Mouse (Mus musculus) intestine, postnatal 0 days (tissue): ENCODE measurements around the gene Acbd6. TPM values are rescaled to one million over a fixed set of nuclear protein-coding genes. Genes with fewer than 3 reads are reported as not detected.

Experiments used
- ATAC-seq: fragments of 200-750 bp; cut with Nextera tagmentation; 2 replicates; pipeline ENCODE4 v1.8.0; 2017; ENCODE audit warnings: mild to moderate bottlenecking, moderate TSS enrichment, moderate library complexity
- H3K27ac ChIP-seq: fragments of 300-500 bp; sonication (generic); 2 replicates; pipeline ENCODE4 v1.5.1; 2014; ENCODE audit warnings: mild to moderate bottlenecking, low read depth, low read length, moderate library complexity
- H3K27me3 ChIP-seq: fragments of 300-500 bp; sonication (generic); replicated peaks from 2 replicates; pipeline ENCODE4 v1.6.1; 2014; ENCODE audit warnings: low read length, mixed read lengths; ENCODE audit not compliant: control insufficient read depth, insufficient read depth
- H3K36me3 ChIP-seq: fragments of 300-500 bp; sonication (generic); 2 replicates; pipeline ENCODE4 v1.6.1; 2014; ENCODE audit warnings: mild to moderate bottlenecking, moderate library complexity; ENCODE audit not compliant: control insufficient read depth, insufficient read depth
- H3K4me1 ChIP-seq: fragments of 300-500 bp; sonication (generic); replicated peaks from 2 replicates; pipeline ENCODE4 v1.6.1; 2014; ENCODE audit warnings: antibody characterized with exemption, low read length, mixed read lengths; ENCODE audit not compliant: control insufficient read depth, insufficient read depth
- H3K4me2 ChIP-seq: fragments of 300-500 bp; sonication (generic); replicated peaks from 2 replicates; pipeline ENCODE4 v1.6.1; 2014; ENCODE audit warnings: low read depth, mild to moderate bottlenecking, moderate library complexity
- H3K4me3 ChIP-seq: fragments of 300-500 bp; sonication (generic); 2 replicates; pipeline ENCODE4 v1.5.1; 2014; ENCODE audit warnings: low read depth, low read length
- H3K9ac ChIP-seq: fragments of 300-500 bp; sonication (generic); 2 replicates; pipeline ENCODE4 v1.6.1; 2014; ENCODE audit warnings: mild to moderate bottlenecking, low read depth, low read length
- H3K9me3 ChIP-seq: fragments of 300-500 bp; sonication (generic); 2 replicates; pipeline ENCODE4 v1.6.1; 2016; ENCODE audit warnings: mixed run types; ENCODE audit not compliant: control insufficient read depth
- CTCF ChIP-seq: sonication (generic); IDR thresholded peaks from 2 replicates; pipeline ENCODE4 v1.5.1; 2016; ENCODE audit warnings: low read depth, mild to moderate bottlenecking, control low read depth, antibody characterized with exemption, moderate library complexity
- WGBS: fragments of 180-500 bp; shearing (Covaris S2); extraction: QIAGEN DNeasy Blood & Tissue Kit; methylation state at CpG from one replicate; pipeline ENCODE4 v1.1.7; 2014; 5-methylcytosine and 5-hydroxymethylcytosine counted together
- polyA plus RNA-seq: library from polyadenylated mRNA; unstranded; fragments of >200 nt; fragmentation: Nextera tagmentation; extraction: Ambion mirVana; gene quantifications from 2 replicates; pipeline ENCODE4 v1.2.1, GENCODE M21; 2015

Gene Acbd6
- polyA plus RNA-seq = 49.4 and 49.7 TPM in 2 replicates

DNA sequence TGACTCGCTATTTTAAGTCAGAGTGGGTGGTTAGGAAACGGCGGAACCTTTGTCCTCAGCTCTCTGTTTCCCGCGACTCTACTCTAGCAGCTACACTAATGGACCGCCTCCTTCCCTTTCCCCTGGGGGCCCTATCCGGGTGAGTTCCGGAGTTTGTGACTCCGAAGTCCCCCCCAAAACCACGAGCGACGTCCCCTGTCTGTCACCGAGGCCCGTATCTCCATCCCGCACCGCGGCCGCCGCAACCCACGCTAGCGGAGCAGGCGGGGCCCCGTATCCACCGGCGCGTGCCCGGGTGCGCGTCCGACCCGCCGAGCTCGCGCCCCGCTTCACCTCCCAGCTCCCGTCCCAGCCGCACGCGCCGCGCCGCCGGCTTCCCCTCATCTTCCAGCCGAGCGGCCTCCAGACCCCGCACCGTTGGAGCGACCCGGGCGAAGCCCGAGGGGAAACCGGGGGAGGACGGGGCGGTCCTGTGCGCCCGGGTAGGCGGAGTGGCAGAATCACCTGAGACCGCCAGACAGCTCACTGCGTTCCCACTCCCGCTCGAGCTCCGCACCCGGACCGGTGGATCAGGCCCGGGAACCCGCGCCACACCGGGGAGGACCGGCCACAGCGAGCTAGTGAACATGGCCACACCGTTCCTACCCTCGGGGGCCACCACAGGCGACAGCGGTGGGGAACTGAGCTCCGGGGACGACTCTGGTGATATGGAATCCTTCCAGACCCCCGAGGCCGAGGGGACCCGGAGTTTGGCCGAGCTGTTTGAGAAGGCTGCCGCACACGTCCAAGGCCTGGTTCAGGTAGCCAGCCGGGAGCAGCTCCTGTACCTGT is at the start of gene Acbd6:
Acbd6 (plus strand) TSS at position 109 of the 831 bp plus-strand sequence.
- Histone ChIP-seq H3K27me3 (no peaks in the 10 kb centered on the region), H3K27ac (peak within 1 kb of the TSS; percentile 74), H3K4me1 (no peaks in the 10 kb centered on the region; the same call in 1 of the 2 replicates), H3K4me2 (peak within 1 kb of the TSS; percentile 82), H3K9ac (peak within 1 kb of the TSS; percentile 96), H3K4me3 (peak within 1 kb of the TSS; percentile 94), H3K36me3 (no peaks in the 10 kb centered on the region), H3K9me3 (no peaks in the 10 kb centered on the region)
- no peak; the same call in 1 of the 2 replicates for TF ChIP-seq CTCF
- peak; percentile 84 for ATAC-seq
- WGBS = under 1% methylated on average over 83 of the region's 83 CpGs

DNA sequence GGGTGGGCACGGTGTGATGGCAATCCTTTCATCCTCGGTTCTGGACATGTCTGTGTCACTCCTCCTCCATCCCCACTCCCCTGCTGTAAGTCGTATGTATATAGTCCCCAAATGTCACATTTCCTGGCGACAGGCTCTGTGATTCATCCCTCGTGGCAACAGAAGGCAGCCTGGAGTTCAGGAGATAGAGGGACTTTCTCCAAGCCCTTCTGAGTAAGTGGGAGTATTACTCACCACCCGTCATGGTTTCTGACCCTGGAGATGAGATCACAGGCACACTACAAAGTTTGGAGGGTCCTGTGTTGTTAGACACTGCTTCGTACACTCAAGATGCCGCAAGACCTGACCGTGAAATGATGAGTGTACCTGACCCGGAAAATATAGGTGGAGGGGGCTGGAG is 47.7 kb upstream of the Acbd6 start:
- Histone ChIP-seq H3K4me3 (no peak overlapping the region), H3K4me1 (no peaks in the 10 kb centered on the region), H3K36me3 (no peaks in the 10 kb centered on the region), H3K9ac (no peak overlapping the region), H3K27me3 (no peaks in the 10 kb centered on the region), H3K9me3 (no peaks in the 10 kb centered on the region), H3K27ac (no peak overlapping the region), H3K4me2 (no peak overlapping the region)
- 68% methylated on average over 10 of the region's 10 CpGs for WGBS
- no peak for TF ChIP-seq CTCF
- no peak for ATAC-seq

DNA sequence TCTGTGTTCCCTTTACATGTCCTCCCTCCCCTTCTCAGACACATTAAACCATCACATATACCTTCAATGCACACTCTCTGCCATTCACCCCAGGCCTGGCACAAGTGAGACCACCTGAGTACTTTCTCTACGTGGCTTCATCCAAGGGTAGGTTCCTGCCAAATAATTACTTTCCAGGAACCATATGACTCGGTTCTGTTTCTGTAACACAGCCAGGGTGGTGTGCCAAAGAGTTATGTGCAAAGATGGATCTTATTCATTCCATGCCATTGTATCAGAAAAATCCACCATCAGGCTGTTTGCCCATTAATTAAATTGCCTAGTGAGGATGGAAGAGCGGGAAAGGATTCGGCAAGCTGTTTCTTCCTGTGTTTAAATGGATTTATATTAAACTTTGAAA is 42.1 kb upstream of the Acbd6 start:
- no peaks in the 10 kb centered on the region for H3K27me3 ChIP-seq
- no peak overlapping the region for H3K4me3 ChIP-seq
- no peaks in the 10 kb centered on the region for H3K9me3 ChIP-seq
- TF ChIP-seq CTCF = no peak
- H3K4me2 ChIP-seq = no peak overlapping the region
- 89% methylated on average over 4 of the region's 4 CpGs for WGBS
- H3K4me1 ChIP-seq = no peaks in the 10 kb centered on the region
- H3K27ac ChIP-seq = no peak overlapping the region
- H3K9ac ChIP-seq = no peak overlapping the region
- no peak for ATAC-seq
- H3K36me3 ChIP-seq = no peaks in the 10 kb centered on the region

DNA sequence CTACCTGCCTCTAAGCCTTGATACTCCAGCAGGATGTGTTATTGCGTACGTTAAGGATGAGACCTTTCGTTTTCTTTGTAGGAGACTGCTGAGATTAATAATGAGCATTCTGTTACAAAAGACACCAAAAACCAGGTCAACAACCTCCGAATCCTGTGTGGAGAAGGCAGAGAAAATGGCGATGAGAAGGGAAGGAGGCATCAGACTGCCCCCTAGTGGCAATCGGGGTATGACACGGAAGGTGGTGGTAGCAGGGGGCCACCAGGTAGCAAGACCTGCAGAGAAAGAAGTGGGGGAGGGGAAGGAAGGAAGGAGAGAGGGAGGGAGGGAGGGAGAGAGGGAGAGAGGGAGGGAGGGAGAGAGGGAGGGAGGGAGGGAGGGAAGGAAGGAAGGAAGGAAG is 41.3 kb upstream of the Acbd6 start:
- Histone ChIP-seq H3K27me3 (no peaks in the 10 kb centered on the region), H3K4me3 (no peak overlapping the region), H3K27ac (no peak overlapping the region), H3K9me3 (no peaks in the 10 kb centered on the region), H3K36me3 (no peaks in the 10 kb centered on the region), H3K4me1 (no peaks in the 10 kb centered on the region), H3K4me2 (no peak overlapping the region), H3K9ac (no peak overlapping the region)
- TF ChIP-seq CTCF = peak; percentile 83
- WGBS = 39% methylated on average over 7 of the region's 7 CpGs
- no peak for ATAC-seq

DNA sequence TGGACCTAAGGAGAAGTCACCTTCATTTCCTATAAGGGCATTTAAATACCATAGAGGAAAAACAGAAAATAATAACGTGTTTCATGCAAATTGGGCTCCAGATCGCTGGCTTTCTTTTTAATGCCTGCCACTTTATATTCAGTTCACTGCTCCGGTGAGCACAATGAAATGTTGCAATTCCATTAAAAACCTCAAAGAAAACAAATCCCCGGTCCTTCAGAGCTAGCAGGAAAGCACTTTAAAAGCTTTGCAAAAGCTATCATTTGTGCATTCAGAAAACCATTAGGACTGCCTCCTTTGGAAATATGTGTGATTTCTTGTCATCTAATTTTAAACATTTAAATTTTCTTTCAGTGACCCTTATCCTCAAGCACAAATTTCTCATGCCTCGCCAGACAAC is 40.9 kb upstream of the Acbd6 start:
- no peak for ATAC-seq
- H3K27ac ChIP-seq = no peak overlapping the region
- no peaks in the 10 kb centered on the region for H3K27me3 ChIP-seq
- H3K4me1 ChIP-seq = no peaks in the 10 kb centered on the region
- no peaks in the 10 kb centered on the region for H3K9me3 ChIP-seq
- no peak overlapping the region for H3K4me3 ChIP-seq
- no peaks in the 10 kb centered on the region for H3K36me3 ChIP-seq
- 69% methylated on average over 5 of the region's 5 CpGs for WGBS
- no peak overlapping the region for H3K4me2 ChIP-seq
- H3K9ac ChIP-seq = no peak overlapping the region
- TF ChIP-seq CTCF = no peak

DNA sequence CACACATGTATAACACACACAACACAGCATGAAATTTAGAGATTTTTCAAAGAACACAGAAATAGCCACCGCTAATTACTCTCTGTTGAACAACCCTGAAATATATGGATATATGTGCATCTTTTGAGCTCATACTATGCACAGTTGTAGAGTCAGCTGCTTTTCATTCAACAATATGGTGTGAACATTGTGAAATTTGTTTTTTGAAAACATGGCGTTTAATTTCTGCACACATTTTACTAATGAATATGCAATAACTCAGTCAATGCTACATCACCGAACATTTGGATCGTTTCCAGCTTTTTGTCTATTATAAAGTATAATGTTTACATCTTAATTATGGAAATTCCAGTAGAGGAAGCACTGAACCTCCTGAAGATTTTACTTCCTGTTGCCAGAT is 37.6 kb upstream of the Acbd6 start:
- no peaks in the 10 kb centered on the region for H3K9me3 ChIP-seq
- TF ChIP-seq CTCF = no peak
- WGBS = 88% methylated on average over 4 of the region's 4 CpGs
- H3K4me1 ChIP-seq = no peaks in the 10 kb centered on the region
- no peak overlapping the region for H3K27ac ChIP-seq
- H3K9ac ChIP-seq = no peak overlapping the region
- no peaks in the 10 kb centered on the region for H3K36me3 ChIP-seq
- H3K4me2 ChIP-seq = no peak overlapping the region
- H3K4me3 ChIP-seq = no peak overlapping the region
- no peak for ATAC-seq
- no peaks in the 10 kb centered on the region for H3K27me3 ChIP-seq
